Mouse (Mus musculus): ENCODE measurements at regions not wholly inside any gene's neighbourhood (a gene's known extent, or its start where the extent isn't known, plus 50 kb on each side); places are given as distances from the start of the nearest gene placed in this dataset.

DNA sequence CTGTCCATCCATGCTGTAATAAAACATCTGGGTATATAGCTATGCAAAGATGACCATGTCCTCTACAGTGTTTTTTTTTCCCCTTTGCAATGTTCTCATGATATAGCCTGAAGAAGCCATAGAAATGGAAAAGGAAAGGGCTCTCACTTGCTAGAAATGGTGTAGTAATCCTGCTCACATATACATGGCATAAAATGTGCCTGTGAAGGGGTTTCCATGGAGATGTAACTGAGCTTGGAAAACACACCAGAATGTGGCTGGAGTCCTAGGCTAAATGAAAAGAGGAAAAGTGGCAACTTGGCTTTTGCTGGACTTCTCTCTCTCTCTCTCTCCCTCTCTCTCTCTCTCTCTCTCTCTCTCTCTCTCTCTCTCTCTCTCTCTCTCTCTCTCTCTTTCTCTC, 178.7 kb upstream of the Negr1 start:
- Histone ChIP-seq H3K9ac (no peak overlapping the region), H3K27me3 (replicated peaks) (no peaks in the 10 kb centered on the region), H3K4me3 (replicated peaks) (no peak overlapping the region), H3K9me3 (no peaks in the 10 kb centered on the region), H3K4me1 (no peaks in the 10 kb centered on the region), H3K4me2 (no peak overlapping the region), H3K36me3 (no peaks in the 10 kb centered on the region), H3K27ac (no peak overlapping the region)
- ATAC-seq (ENCODE audit: insufficient read depth, low FRiP score, low read depth), result no peak

DNA sequence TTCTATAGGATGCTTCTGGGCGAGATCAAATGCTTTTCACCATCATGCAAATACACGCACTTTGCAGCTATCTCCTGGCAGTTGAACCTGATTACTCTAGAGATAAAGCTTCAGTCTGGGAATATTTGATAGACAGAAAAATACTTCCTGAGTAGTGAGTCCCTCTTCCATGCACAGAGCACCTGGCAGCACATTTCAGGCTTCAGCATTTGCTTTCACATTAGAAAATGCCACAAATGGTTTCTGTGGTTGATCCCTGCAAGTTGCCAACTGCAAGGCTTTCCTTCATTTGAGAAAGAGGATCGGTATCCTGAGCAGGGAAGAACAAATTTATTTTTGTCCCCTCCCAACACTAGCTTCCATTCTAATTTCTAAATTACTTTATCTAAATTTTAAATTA, 155.5 kb upstream of the Negr1 start:
- no peak overlapping the region for H3K27ac ChIP-seq
- H3K36me3 ChIP-seq, result no peaks in the 10 kb centered on the region
- ATAC-seq (ENCODE audit: insufficient read depth, low FRiP score, low read depth), result no peak
- no peak overlapping the region for H3K4me3 ChIP-seq (replicated peaks)
- no peak overlapping the region for H3K9ac ChIP-seq
- no peak overlapping the region for H3K4me2 ChIP-seq
- H3K27me3 ChIP-seq (replicated peaks), result no peaks in the 10 kb centered on the region
- H3K9me3 ChIP-seq, result no peaks in the 10 kb centered on the region
- H3K4me1 ChIP-seq, result no peaks in the 10 kb centered on the region
- 83% methylated on average over 3 of the region's 3 CpGs for WGBS

DNA sequence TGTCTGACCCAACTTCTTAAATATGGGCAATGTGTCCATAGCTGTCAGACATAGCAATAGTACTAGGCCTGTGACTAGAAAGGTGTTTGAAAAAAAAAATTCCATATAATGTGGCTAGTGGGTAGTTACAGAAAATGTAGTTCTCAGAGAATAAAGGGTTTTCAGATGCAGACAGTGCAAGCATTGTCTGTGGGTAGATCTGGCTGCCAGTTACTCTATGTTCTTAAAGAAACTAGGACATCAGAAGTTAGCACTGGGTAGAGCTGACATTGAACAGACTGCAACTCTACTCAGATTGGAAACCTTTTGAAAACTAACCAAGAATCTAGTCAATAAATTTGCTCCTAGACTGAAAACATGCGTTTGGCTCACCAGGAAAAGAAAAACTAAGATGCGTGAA, 154.5 kb upstream of the Negr1 start:
- Histone ChIP-seq H3K4me2 (no peak overlapping the region), H3K27ac (no peak overlapping the region), H3K9ac (no peak overlapping the region), H3K36me3 (no peaks in the 10 kb centered on the region), H3K27me3 (replicated peaks) (no peaks in the 10 kb centered on the region), H3K4me3 (replicated peaks) (no peak overlapping the region), H3K4me1 (no peaks in the 10 kb centered on the region), H3K9me3 (no peaks in the 10 kb centered on the region)
- ATAC-seq (ENCODE audit: insufficient read depth, low FRiP score, low read depth), result no peak
- WGBS, result 82% methylated on average over 2 of the region's 2 CpGs

DNA sequence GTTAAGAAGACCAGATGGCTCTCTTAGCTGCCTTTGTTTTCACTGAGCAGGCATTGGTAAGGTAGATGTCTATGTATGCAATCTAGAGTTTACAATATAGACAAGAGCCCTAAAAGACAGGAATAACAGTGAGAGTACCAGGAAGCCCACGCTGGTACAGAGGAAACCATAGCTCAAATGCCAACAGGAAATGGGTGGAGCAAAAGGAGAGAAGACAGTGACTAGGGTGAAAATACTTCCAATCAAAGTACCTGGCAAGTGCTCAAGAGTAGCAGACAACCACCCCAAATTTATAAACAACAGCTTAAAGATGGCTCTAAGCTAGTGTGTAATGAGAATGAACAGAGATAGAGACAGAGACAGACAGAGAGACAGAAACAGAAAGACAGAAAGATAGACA, 151.5 kb upstream of the Negr1 start:
- Histone ChIP-seq H3K36me3 (no peaks in the 10 kb centered on the region), H3K4me3 (replicated peaks) (no peak overlapping the region), H3K9me3 (no peaks in the 10 kb centered on the region), H3K27me3 (replicated peaks) (no peaks in the 10 kb centered on the region), H3K9ac (no peak overlapping the region), H3K4me1 (no peaks in the 10 kb centered on the region), H3K4me2 (no peak overlapping the region), H3K27ac (no peak overlapping the region)
- ATAC-seq (ENCODE audit: insufficient read depth, low FRiP score, low read depth), result no peak
- 50% methylated on average over 1 of the region's 1 CpGs for WGBS

DNA sequence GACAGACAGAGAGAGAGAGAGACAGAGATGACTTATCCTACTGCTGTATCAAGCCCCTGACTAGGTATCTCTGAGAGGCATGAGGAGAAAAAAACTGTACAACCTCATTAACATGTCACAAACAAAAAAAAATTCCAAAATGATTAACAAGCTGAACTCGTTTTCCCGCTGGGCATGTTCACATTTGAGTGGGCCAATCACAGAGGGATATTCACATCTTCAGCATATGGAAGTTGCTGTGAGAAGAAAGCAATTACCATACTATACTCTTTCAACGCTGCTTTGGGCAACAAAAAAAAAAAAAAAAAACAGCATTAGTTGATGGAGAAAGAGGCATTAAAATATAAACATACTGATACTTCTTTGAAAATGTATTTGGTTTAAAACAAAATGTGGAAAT, 148.8 kb upstream of the Negr1 start:
- Histone ChIP-seq H3K4me2 (no peak overlapping the region), H3K4me3 (replicated peaks) (no peak overlapping the region), H3K27ac (no peak overlapping the region), H3K4me1 (no peaks in the 10 kb centered on the region), H3K9ac (no peak overlapping the region), H3K9me3 (no peaks in the 10 kb centered on the region), H3K36me3 (no peaks in the 10 kb centered on the region), H3K27me3 (replicated peaks) (no peaks in the 10 kb centered on the region)
- no peak for ATAC-seq (ENCODE audit: insufficient read depth, low FRiP score, low read depth)
- 78% methylated on average over 3 of the region's 3 CpGs for WGBS

DNA sequence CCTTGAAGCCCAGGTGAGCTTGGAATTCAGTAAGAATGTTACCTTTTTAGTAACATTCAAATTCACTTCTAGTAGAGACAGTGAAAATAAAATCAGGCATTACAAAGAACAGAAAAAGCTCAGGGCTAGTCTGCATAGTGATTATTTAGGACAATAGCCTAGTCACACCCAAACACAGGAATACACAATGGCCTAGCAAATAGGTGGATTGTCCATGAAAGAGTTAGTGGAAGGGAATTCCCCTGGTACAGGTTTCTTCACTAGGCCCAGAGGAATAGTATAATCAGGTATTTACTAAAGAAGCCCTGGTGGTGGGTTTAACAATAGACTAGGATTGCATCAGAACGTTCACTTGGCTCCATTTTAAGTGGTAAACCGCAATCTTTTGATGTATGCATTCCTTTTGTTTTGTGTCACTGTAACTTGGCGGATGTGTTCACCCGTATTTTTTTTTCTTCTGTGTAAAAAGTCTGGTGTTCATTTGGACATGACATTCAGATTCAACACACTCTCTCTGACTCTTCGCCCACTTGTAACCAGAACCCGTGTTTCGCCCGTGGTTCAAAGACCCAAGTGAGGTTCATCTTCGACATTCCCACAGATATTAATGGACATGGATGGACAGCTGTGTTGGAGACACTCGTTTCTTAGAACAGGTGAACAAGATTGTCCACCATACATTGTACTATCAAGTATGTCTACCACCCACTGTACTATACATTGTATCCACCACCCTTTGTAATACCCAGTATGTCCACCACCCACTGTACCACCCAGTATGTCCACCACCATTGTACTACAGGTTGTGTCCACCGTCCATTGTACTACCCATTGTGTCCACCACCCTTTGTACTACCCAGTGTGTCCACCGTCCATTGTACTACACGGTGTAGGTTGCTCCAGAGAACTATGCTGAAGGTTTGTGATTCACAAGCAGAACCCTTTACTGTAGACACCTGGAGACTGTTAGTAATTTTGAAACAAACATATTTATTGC, 146.9 kb upstream of the Negr1 start:
- ATAC-seq (ENCODE audit: insufficient read depth, low FRiP score, low read depth), result no peak
- WGBS, result 90% methylated on average over 13 of the region's 13 CpGs
- no peaks in the 10 kb centered on the region for H3K27me3 ChIP-seq (replicated peaks)

DNA sequence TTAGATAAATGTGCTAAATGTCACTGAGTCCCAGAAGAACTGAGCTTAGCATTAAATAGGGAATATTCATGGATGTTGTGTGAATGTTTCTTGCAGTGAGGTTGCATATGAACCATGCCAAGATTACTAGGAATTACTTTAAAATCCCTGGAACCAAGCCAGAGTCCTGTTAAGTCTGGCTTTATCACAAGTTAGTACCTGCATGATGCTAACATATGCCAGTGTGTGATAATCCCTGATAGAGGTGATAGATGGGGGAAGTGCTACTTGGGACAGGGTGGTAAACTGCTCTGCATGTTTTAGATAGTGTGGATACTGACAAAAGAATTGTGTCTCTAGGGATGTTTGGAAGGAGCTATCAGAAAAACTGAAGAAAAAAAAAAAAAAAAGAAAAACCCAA, 143.5 kb upstream of the Negr1 start:
- H3K36me3 ChIP-seq, result no peaks in the 10 kb centered on the region
- H3K9ac ChIP-seq, result no peak overlapping the region
- H3K4me3 ChIP-seq (replicated peaks), result no peak overlapping the region
- no peak overlapping the region for H3K27ac ChIP-seq
- no peak overlapping the region for H3K4me2 ChIP-seq
- no peaks in the 10 kb centered on the region for H3K27me3 ChIP-seq (replicated peaks)
- H3K9me3 ChIP-seq, result no peaks in the 10 kb centered on the region
- ATAC-seq (ENCODE audit: insufficient read depth, low FRiP score, low read depth), result no peak
- H3K4me1 ChIP-seq, result no peaks in the 10 kb centered on the region

More for the DNA sequence above, 146.9 kb upstream of the Negr1 start:
- no peaks in the 10 kb centered on the region for H3K36me3 ChIP-seq
- H3K9ac ChIP-seq, result no peak overlapping the region
- no peak overlapping the region for H3K4me2 ChIP-seq
- no peaks in the 10 kb centered on the region for H3K4me1 ChIP-seq
- H3K4me3 ChIP-seq (replicated peaks), result no peak overlapping the region
- H3K9me3 ChIP-seq, result no peaks in the 10 kb centered on the region
- no peak overlapping the region for H3K27ac ChIP-seq

DNA sequence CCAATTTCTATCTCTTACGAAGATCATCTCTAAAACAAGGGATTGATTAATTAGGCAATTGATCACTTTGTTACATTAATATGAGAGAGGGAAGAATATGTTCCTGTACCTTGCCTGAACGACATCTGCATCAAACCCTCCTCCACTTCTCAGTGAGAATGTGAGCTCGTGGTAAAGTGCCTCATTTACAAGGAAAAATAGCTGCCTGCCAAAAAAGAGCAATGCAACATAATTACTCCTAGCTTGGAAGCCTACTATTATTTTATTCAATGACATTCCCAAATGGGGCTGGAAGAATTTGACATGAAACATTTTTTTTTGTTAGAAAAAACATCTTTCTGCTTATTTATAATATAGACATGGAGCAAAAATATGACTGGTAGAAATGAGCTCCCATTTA, 138.5 kb upstream of the Negr1 start:
- Histone ChIP-seq H3K4me2 (no peak overlapping the region), H3K9ac (no peak overlapping the region), H3K27ac (no peak overlapping the region), H3K9me3 (no peaks in the 10 kb centered on the region), H3K4me1 (no peaks in the 10 kb centered on the region), H3K27me3 (replicated peaks) (no peaks in the 10 kb centered on the region), H3K4me3 (replicated peaks) (no peak overlapping the region), H3K36me3 (no peaks in the 10 kb centered on the region)
- ATAC-seq (ENCODE audit: insufficient read depth, low FRiP score, low read depth), result no peak
- WGBS, result 58% methylated on average over 3 of the region's 3 CpGs

DNA sequence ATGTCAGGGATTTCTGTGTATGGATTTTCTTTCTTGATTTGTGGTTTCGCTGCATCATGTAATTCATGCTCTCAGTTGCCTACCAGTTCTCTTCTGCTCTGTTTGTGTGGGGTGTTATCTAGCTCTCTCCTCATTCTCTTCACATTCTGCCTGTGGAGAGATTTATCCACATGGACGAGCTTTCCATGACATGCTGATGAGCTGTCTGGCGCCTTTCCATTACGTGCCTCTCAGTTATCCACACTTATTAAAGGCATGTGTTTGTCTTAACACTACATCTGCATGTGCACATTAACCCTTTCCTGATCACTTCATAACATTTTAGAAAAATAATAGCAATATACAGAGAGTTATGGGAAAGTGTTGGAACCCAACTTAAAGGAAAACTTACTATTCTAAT, 106.6 kb upstream of the Negr1 start:
- no peak for ATAC-seq (ENCODE audit: insufficient read depth, low FRiP score, low read depth)
- H3K27ac ChIP-seq, result no peak overlapping the region
- H3K4me1 ChIP-seq, result no peaks in the 10 kb centered on the region
- H3K9me3 ChIP-seq, result no peaks in the 10 kb centered on the region
- no peaks in the 10 kb centered on the region for H3K27me3 ChIP-seq (replicated peaks)
- no peaks in the 10 kb centered on the region for H3K36me3 ChIP-seq
- 65% methylated on average over 4 of the region's 4 CpGs for WGBS
- H3K9ac ChIP-seq, result no peak overlapping the region
- H3K4me3 ChIP-seq (replicated peaks), result no peak overlapping the region
- no peak overlapping the region for H3K4me2 ChIP-seq

DNA sequence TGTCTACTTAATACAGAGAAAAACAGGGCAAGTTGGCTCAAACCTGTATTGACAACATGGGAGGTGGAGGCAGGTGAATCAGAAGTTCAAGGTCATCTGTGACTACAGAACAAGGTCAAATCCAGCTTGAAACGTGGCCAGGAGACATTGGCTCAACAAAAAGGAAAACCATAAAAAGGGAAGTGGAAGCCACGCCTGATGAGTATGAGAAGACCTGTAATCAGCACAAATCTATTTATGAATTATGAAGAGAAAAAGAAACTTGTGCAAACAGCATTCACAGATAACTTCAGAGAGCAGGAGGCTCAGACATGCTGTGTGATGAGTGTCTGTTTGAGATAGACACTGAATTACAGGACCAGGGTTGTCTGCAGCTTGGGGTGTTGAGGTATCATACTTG, 98.3 kb upstream of the Negr1 start:
- Histone ChIP-seq H3K27ac (no peak overlapping the region), H3K36me3 (no peaks in the 10 kb centered on the region), H3K9me3 (no peaks in the 10 kb centered on the region), H3K9ac (no peak overlapping the region), H3K4me3 (replicated peaks) (no peak overlapping the region), H3K4me2 (no peak overlapping the region), H3K4me1 (no peaks in the 10 kb centered on the region), H3K27me3 (replicated peaks) (no peaks in the 10 kb centered on the region)
- WGBS, result 65% methylated on average over 2 of the region's 2 CpGs
- no peak for ATAC-seq (ENCODE audit: insufficient read depth, low FRiP score, low read depth)

DNA sequence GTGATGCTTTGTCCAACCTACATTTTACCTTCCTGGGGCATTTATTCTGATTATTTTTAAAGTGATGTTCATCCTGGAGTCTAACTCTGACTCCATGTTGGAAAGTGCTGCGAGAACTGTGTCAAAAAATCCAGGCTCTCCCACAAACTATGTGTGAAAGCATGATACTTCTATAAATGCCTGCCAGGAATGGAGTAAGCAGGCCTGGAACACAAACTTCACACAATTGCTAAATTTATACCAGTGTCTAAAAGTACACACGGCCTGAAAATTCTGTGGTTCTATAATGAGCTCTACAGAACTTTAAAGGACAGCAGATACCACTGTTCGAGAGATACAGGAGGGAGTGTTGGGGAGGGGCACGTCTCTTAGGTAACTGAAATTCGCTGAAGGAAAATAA, 96.0 kb upstream of the Negr1 start:
- no peaks in the 10 kb centered on the region for H3K36me3 ChIP-seq
- no peaks in the 10 kb centered on the region for H3K27me3 ChIP-seq (replicated peaks)
- H3K27ac ChIP-seq, result no peak overlapping the region
- no peak overlapping the region for H3K9ac ChIP-seq
- H3K4me2 ChIP-seq, result no peak overlapping the region
- H3K4me1 ChIP-seq, result no peaks in the 10 kb centered on the region
- WGBS, result 71% methylated on average over 5 of the region's 5 CpGs
- ATAC-seq (ENCODE audit: insufficient read depth, low FRiP score, low read depth), result no peak
- H3K9me3 ChIP-seq, result no peaks in the 10 kb centered on the region
- no peak overlapping the region for H3K4me3 ChIP-seq (replicated peaks)

DNA sequence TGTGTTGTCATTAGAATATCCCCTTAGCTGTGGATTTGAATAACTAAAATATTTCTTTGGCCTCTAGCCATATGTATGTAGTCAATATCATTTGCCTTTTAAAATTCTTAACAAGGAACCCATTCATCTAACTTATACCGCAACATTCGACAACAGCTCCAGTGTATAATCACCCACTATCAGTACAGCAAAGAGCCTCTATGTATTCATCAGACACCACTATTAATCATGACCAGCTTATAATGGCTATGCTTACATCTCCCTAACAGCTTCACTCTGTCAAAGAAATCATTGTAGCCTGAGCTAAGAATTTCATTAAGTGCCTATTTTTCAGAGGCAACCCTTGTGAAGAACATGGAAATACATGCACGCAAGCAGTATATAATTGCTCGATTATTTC, 88.9 kb upstream of the Negr1 start:
- Histone ChIP-seq H3K27ac (no peak overlapping the region), H3K36me3 (no peaks in the 10 kb centered on the region), H3K4me1 (no peaks in the 10 kb centered on the region), H3K9me3 (no peaks in the 10 kb centered on the region), H3K4me2 (no peak overlapping the region), H3K27me3 (replicated peaks) (no peaks in the 10 kb centered on the region), H3K4me3 (replicated peaks) (no peak overlapping the region), H3K9ac (no peak overlapping the region)
- 71% methylated on average over 4 of the region's 4 CpGs for WGBS
- ATAC-seq (ENCODE audit: insufficient read depth, low FRiP score, low read depth), result no peak
